Mouse (Mus musculus) forebrain, embryonic 15.5 days (tissue): ENCODE measurements at regions not wholly inside any gene's neighbourhood (a gene's known extent, or its start where the extent isn't known, plus 50 kb on each side); places are given as distances from the start of the nearest gene placed in this dataset.

Source experiments
- ATAC-seq: fragments of 200-750 bp; cut with Nextera tagmentation; replicated peaks from 2 replicates; pipeline ENCODE4 v1.8.0; 2017; ENCODE audit warnings: mild to moderate bottlenecking, moderate TSS enrichment, moderate library complexity
- H3K27ac ChIP-seq: fragments of 300-500 bp; sonication (generic); replicated peaks from 2 replicates; pipeline ENCODE4 v1.5.1; 2015; ENCODE audit warnings: mild to moderate bottlenecking, inconsistent platforms
- H3K27me3 ChIP-seq: fragments of 300-500 bp; sonication (generic); 2 replicates; pipeline ENCODE4 v1.6.1; 2015; ENCODE audit warnings: inconsistent platforms
- H3K36me3 ChIP-seq: fragments of 300-500 bp; sonication (generic); 2 replicates; pipeline ENCODE4 v1.6.1; 2015; ENCODE audit warnings: mild to moderate bottlenecking, inconsistent platforms
- H3K4me1 ChIP-seq: fragments of 300-500 bp; sonication (generic); 2 replicates; pipeline ENCODE4 v1.6.1; 2015; ENCODE audit warnings: inconsistent platforms
- H3K4me2 ChIP-seq: fragments of 300-500 bp; sonication (generic); replicated peaks from 2 replicates; pipeline ENCODE4 v1.6.1; 2015; ENCODE audit warnings: mild to moderate bottlenecking, inconsistent platforms
- H3K4me3 ChIP-seq: fragments of 300-500 bp; sonication (generic); 2 replicates; pipeline ENCODE4 v1.5.1; 2015; ENCODE audit warnings: mild to moderate bottlenecking, inconsistent platforms
- H3K9ac ChIP-seq: fragments of 300-500 bp; sonication (generic); replicated peaks from 2 replicates; pipeline ENCODE4 v1.6.1; 2015; ENCODE audit warnings: mild to moderate bottlenecking, inconsistent platforms
- H3K9me3 ChIP-seq: fragments of 300-500 bp; sonication (generic); 2 replicates; pipeline ENCODE4 v1.6.1; 2016; ENCODE audit warnings: inconsistent platforms
- WGBS: fragments of 180-500 bp; shearing (Covaris S2); methylation state at CpG from one replicate; pipeline ENCODE4 v1.1.7; 2015; ENCODE audit warnings: mixed read lengths; 5-methylcytosine and 5-hydroxymethylcytosine counted together

DNA sequence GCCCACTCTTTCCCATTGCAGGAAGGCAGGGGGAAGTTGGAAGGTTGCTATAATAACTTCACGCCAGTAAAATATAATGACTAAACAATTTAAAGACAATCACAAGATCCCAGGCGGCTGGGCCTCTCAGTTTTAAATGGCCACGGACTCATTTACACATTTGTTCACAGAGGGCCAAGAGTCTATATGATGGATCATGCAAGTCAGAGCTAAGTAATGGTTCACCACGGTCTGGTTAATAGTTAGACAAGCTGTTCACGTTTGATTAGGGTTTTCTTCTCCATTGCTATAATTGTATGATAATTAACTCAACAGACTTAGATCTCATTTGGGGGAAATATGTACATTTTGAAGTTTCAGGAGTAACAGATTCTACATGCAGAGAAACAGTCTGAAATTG, 170.0 kb downstream of the Ppargc1a start:
- Histone ChIP-seq H3K27ac (no peak overlapping the region), H3K4me2 (no peak overlapping the region), H3K4me3 (no peak overlapping the region), H3K27me3 (no peaks in the 10 kb centered on the region), H3K36me3 (no peaks in the 10 kb centered on the region), H3K9me3 (no peaks in the 10 kb centered on the region), H3K9ac (no peak overlapping the region), H3K4me1 (no peaks in the 10 kb centered on the region)
- ATAC-seq: no peak
- 91% methylated on average over 5 of the region's 5 CpGs for WGBS

GRCm38 (mm10) chr5:51391319-51391718, 176.2 kb downstream of the Ppargc1a start:
- no peaks in the 10 kb centered on the region for H3K36me3 ChIP-seq
- no peak overlapping the region for H3K4me3 ChIP-seq
- H3K4me2 ChIP-seq: no peak overlapping the region
- H3K27ac ChIP-seq: no peak overlapping the region
- ATAC-seq: no peak
- no peaks in the 10 kb centered on the region for H3K4me1 ChIP-seq
- H3K9ac ChIP-seq: no peak overlapping the region
- 89% methylated on average over 8 of the region's 8 CpGs for WGBS
- no peaks in the 10 kb centered on the region for H3K9me3 ChIP-seq
- no peaks in the 10 kb centered on the region for H3K27me3 ChIP-seq

GRCm38 (mm10) chr5:51387751-51388150, 179.8 kb downstream of the Ppargc1a start:
- H3K4me3 ChIP-seq: no peak overlapping the region
- H3K4me2 ChIP-seq: no peak overlapping the region
- H3K27ac ChIP-seq: no peak overlapping the region
- H3K4me1 ChIP-seq: no peaks in the 10 kb centered on the region
- no peaks in the 10 kb centered on the region for H3K27me3 ChIP-seq
- H3K9me3 ChIP-seq: no peaks in the 10 kb centered on the region
- ATAC-seq: no peak
- no peaks in the 10 kb centered on the region for H3K36me3 ChIP-seq
- WGBS: 66% methylated on average over 2 of the region's 2 CpGs
- H3K9ac ChIP-seq: no peak overlapping the region

DNA sequence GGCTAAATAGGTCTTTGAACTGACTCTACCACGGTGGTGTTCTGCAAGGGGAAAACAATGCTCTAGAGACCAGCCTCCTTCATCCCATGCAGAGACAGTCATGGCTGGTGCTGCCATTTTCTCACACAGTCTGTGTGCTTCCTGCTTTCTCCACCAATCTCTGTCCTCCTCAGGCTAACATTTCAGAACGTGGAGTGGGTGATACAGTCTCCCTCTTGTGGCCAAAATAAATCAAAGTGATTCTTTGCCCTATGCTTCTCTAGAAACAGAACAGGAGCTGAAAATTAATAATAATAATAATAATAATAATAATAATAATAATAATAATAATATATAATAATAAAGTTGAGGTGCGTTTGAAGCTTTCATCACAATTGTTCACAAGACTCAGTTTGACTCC, 181.1 kb downstream of the Ppargc1a start:
- Histone ChIP-seq H3K4me2 (no peak overlapping the region), H3K4me1 (no peaks in the 10 kb centered on the region), H3K4me3 (no peak overlapping the region), H3K9me3 (no peaks in the 10 kb centered on the region), H3K9ac (no peak overlapping the region), H3K36me3 (no peaks in the 10 kb centered on the region), H3K27me3 (no peaks in the 10 kb centered on the region), H3K27ac (no peak overlapping the region)
- no peak for ATAC-seq
- WGBS: 81% methylated on average over 3 of the region's 3 CpGs

- H3K9ac ChIP-seq: no peak overlapping the region
- no peak overlapping the region for H3K4me2 ChIP-seq
- no peaks in the 10 kb centered on the region for H3K9me3 ChIP-seq
- no peak for ATAC-seq
- H3K27me3 ChIP-seq: no peaks in the 10 kb centered on the region
- 89% methylated on average over 6 of the region's 6 CpGs for WGBS
- H3K36me3 ChIP-seq: no peaks in the 10 kb centered on the region
- no peak overlapping the region for H3K27ac ChIP-seq
- no peak overlapping the region for H3K4me3 ChIP-seq
- H3K4me1 ChIP-seq: no peaks in the 10 kb centered on the region
These were observed 183.2 kb downstream of the Ppargc1a start for GRCm38 (mm10) chr5:51384278-51384677.

- Histone ChIP-seq H3K4me3 (no peak overlapping the region), H3K9ac (no peak overlapping the region), H3K4me2 (no peak overlapping the region), H3K36me3 (no peaks in the 10 kb centered on the region), H3K27me3 (no peaks in the 10 kb centered on the region), H3K9me3 (no peaks in the 10 kb centered on the region), H3K27ac (no peak overlapping the region), H3K4me1 (no peaks in the 10 kb centered on the region)
- 93% methylated on average over 1 of the region's 1 CpGs for WGBS
- ATAC-seq: no peak
These were observed 208.4 kb downstream of the Ppargc1a start for GRCm38 (mm10) chr5:51359101-51359500.

- ATAC-seq: no peak; the same call in 1 of the 2 replicates
- H3K27ac ChIP-seq: no peak overlapping the region
- 81% methylated on average over 2 of the region's 2 CpGs for WGBS
These were observed 219.3 kb downstream of the Ppargc1a start for GRCm38 (mm10) chr5:51348256-51348655.

DNA sequence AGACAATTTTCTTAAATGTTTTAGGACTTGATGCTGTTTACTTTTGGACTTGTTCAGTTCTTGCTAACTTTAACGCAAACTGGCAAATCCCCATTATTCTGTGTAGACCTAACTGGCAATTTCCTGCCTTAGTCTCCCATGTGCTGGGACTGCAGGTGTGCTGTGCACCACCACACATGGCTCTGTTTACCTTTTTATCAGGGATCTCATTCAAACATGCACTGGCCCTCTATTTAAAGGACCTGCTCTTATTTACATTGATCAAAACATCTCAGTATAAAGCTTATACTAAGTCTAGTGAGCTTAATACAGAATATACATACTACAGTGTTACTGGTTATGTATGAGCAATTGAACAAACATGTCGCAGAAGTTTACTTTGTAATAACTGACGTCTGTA, 238.4 kb downstream of the Ppargc1a start:
- H3K4me3 ChIP-seq: no peak overlapping the region
- no peaks in the 10 kb centered on the region for H3K27me3 ChIP-seq
- no peak overlapping the region for H3K9ac ChIP-seq
- no peaks in the 10 kb centered on the region for H3K4me1 ChIP-seq
- H3K27ac ChIP-seq: no peak overlapping the region
- no peaks in the 10 kb centered on the region for H3K9me3 ChIP-seq
- no peak overlapping the region for H3K4me2 ChIP-seq
- no peak for ATAC-seq
- WGBS: 93% methylated on average over 3 of the region's 3 CpGs
- no peaks in the 10 kb centered on the region for H3K36me3 ChIP-seq

More at GRCm38 (mm10) chr5:51348256-51348655, 219.3 kb downstream of the Ppargc1a start:
- no peak overlapping the region for H3K9ac ChIP-seq
- H3K9me3 ChIP-seq: no peaks in the 10 kb centered on the region
- no peaks in the 10 kb centered on the region for H3K27me3 ChIP-seq
- no peaks in the 10 kb centered on the region for H3K36me3 ChIP-seq
- H3K4me2 ChIP-seq: no peak overlapping the region
- H3K4me3 ChIP-seq: no peak overlapping the region
- H3K4me1 ChIP-seq: no peaks in the 10 kb centered on the region

DNA sequence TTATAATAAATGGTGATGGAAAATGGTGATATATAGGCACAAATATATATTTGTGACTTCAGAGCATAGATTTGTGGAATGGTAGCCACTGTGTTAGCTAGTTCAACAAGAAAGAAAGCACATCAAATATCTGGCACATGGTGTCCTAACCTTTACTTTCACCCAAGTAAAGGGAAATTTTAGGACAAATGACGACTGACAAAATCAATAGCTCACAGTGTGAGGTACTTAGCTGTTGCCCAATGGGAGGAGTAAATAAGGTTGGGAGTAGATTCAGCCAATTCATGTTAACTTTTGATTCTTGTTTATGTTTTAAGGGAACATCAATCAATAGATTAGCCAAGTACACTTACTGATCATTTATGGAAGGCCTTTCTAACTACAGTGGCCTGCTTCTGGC, 278.3 kb downstream of the Ppargc1a start:
- 83% methylated on average over 1 of the region's 1 CpGs for WGBS
- no peak for ATAC-seq

GRCm38 (mm10) chr5:51288234-51288633, 279.3 kb downstream of the Ppargc1a start:
- H3K4me2 ChIP-seq: no peak overlapping the region
- 80% methylated on average over 2 of the region's 2 CpGs for WGBS
- ATAC-seq: no peak
- no peaks in the 10 kb centered on the region for H3K36me3 ChIP-seq
- no peaks in the 10 kb centered on the region for H3K27me3 ChIP-seq
- no peak overlapping the region for H3K9ac ChIP-seq
- no peaks in the 10 kb centered on the region for H3K9me3 ChIP-seq
- H3K4me3 ChIP-seq: no peak overlapping the region
- no peak overlapping the region for H3K27ac ChIP-seq
- no peaks in the 10 kb centered on the region for H3K4me1 ChIP-seq

More for the DNA sequence above, 278.3 kb downstream of the Ppargc1a start:
- H3K36me3 ChIP-seq: no peaks in the 10 kb centered on the region
- H3K27me3 ChIP-seq: no peaks in the 10 kb centered on the region
- no peak overlapping the region for H3K4me2 ChIP-seq
- H3K27ac ChIP-seq: no peak overlapping the region
- H3K9ac ChIP-seq: no peak overlapping the region
- no peak overlapping the region for H3K4me3 ChIP-seq
- H3K9me3 ChIP-seq: no peaks in the 10 kb centered on the region
- no peaks in the 10 kb centered on the region for H3K4me1 ChIP-seq

DNA sequence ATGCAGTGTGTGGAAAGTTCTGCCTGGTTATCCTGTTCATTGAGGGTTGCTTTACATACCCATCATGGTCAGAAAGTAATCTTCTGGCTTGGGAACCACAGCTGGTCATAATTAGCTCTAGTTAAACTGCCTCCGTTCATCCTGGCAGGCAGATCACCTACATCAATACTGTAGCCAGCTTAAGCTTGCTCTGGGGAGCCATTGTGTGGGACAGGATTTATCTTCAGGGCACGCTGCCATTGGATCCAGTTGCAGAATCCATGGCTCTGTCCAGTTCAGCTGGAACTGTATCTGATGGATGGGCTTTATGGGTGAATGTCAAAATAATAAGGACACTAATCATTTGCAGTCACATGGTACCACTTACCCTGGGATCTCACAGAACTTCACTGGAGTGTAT, 326.4 kb downstream of the Ppargc1a start:
- Histone ChIP-seq H3K27me3 (no peaks in the 10 kb centered on the region), H3K4me1 (no peaks in the 10 kb centered on the region), H3K4me2 (no peak overlapping the region), H3K9me3 (no peaks in the 10 kb centered on the region), H3K36me3 (no peaks in the 10 kb centered on the region), H3K9ac (no peak overlapping the region), H3K27ac (no peak overlapping the region), H3K4me3 (no peak overlapping the region)
- no peak for ATAC-seq
- 71% methylated on average over 2 of the region's 2 CpGs for WGBS

DNA sequence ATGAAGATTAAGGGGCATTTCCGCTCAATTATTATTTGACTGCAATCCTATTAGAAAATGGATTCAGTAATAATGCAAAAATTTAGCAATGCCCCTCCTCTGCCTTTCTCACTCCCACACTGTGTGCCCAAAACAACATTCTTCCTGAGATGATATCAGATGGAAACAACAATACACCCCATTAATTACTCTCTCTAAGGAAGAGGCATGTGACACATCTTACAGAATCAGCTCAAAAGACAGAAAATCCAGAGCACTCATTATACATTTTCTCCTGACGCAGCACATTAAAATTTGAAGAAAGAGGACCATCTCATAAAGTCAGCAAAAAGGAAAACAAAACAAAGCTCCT, 333.5 kb downstream of the Ppargc1a start:
- 57% methylated on average over 2 of the region's 2 CpGs for WGBS
- no peak overlapping the region for H3K27ac ChIP-seq

DNA sequence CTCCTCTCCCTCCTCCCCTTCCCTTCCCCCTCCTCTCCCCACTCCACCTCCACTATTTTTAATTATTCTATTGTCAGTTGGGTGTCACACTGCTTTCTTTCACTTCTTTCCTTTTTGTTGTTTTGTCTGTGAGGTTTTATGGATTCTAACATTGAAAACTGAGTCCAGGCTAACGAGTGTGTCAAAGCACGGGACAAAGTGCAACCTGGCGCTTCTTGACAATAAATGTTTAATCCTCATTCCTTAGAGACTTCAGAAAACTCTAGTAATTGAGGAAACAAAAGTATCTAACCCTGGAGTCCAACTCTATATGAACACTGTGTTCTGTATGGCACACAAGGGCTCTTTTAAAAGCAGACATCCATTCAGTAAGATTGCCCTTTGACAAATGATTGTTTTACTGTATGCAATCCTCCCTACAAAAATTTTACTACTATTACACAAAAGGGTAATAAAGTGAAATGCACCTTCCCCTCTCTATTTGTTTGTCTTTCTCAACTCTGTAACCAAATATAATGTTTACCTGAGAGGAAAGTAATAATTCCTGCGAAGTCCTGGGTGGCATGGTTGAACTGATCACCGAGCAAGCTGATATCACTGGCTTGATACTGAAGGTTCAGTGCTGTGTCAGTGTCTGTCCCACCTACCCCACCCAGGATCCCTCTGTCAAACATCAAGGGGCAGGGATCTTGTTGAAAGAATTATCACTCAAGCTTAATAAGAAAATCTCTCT, 334.1 kb downstream of the Ppargc1a start:
- no peak for ATAC-seq
- WGBS: 38% methylated on average over 5 of the region's 5 CpGs
- H3K27me3 ChIP-seq: no peaks in the 10 kb centered on the region
- no peak overlapping the region for H3K4me3 ChIP-seq
- no peaks in the 10 kb centered on the region for H3K36me3 ChIP-seq
- H3K4me2 ChIP-seq: no peak overlapping the region
- no peaks in the 10 kb centered on the region for H3K9me3 ChIP-seq
- H3K9ac ChIP-seq: no peak overlapping the region
- no peak overlapping the region for H3K27ac ChIP-seq
- H3K4me1 ChIP-seq: no peaks in the 10 kb centered on the region

More for the DNA sequence above, 333.5 kb downstream of the Ppargc1a start:
- H3K27me3 ChIP-seq: no peaks in the 10 kb centered on the region
- no peak overlapping the region for H3K4me3 ChIP-seq
- H3K9ac ChIP-seq: no peak overlapping the region
- H3K4me2 ChIP-seq: no peak overlapping the region
- ATAC-seq: no peak
- H3K9me3 ChIP-seq: no peaks in the 10 kb centered on the region
- H3K36me3 ChIP-seq: no peaks in the 10 kb centered on the region
- H3K4me1 ChIP-seq: no peaks in the 10 kb centered on the region
